8 mouse cellular contexts compared by ENCODE assay signal in genomic region chr7:141391625-141392551, GRCm38 (mm10). TPM values are rescaled to one million over a fixed set of nuclear protein-coding genes. Genes with fewer than 3 reads are reported as not detected.
DNase-seq lines count a peak whose midpoint lies in the region; ATAC-seq lines count a peak whose summit lies in the region.

TSS of gene Taldo1 (plus strand) at chr7:141392199.

- H3K4me2 ChIP-seq in hindbrain, embryonic 13.5 days = peak within 1 kb of the TSS; percentile 94

- under 1% methylated on average over 57 of the region's 57 CpGs for WGBS in hindbrain, embryonic 13.5 days

- peaks cover 14% of the 10 kb centered on the region for H3K36me3 ChIP-seq in hindbrain, embryonic 13.5 days

- peaks cover 13% of the 10 kb centered on the region; the same call in 1 of the 2 replicates for H3K27me3 ChIP-seq in hindbrain, embryonic 13.5 days

- peak within 1 kb of the TSS; percentile 88 for H3K27ac ChIP-seq in hindbrain, embryonic 13.5 days

- H3K9me3 ChIP-seq in hindbrain, embryonic 13.5 days = no peaks in the 10 kb centered on the region

- peak; percentile 94 for ATAC-seq in hindbrain, embryonic 13.5 days (ENCODE audit: low FRiP score)

- peak; percentile 94 for DNase-seq in Muller cell, postnatal 12 days (ENCODE audit: inconsistent ontology term)
- DNase-seq in cerebellum, postnatal 10 days = peak; percentile 97 to 98
- peak; percentile 88 to 95 for DNase-seq in frontal cortex, postnatal 14 days (ENCODE audit: low spot score in 2 of 2)
- DNase-seq in layer of hippocampus, postnatal 25 days (ENCODE audit: extremely low spot score in 1 of 2, low spot score in 1 of 2) = peak; percentile 89 to 92
- peak; percentile 98 for DNase-seq in lung, postnatal 25 days (ENCODE audit: low spot score)
- peak; percentile 98 for DNase-seq in retina, embryonic 14.5 days (ENCODE audit: low spot score)
- peak; percentile 99 for DNase-seq in thymus, postnatal 4 days

- peaks cover 16% of the 10 kb centered on the region for H3K4me1 ChIP-seq in hindbrain, embryonic 13.5 days (replicated peaks)

- H3K9ac ChIP-seq in hindbrain, embryonic 13.5 days = peak within 1 kb of the TSS; percentile 89

- peak within 1 kb of the TSS; percentile 67 for H3K4me3 ChIP-seq in hindbrain, embryonic 13.5 days

RNA-seq across cellular contexts. Expression of gene Taldo1, which starts in this region (rescaled TPM):
- 333 and 346 TPM in 2 replicates for polyA plus RNA-seq in hindbrain, embryonic 13.5 days (2015; fragmentation: Nextera tagmentation; extraction: Ambion mirVana)
- total RNA-seq in layer of hippocampus, postnatal 25 days (2021) = 100 to 1,000 TPM; 125 to 154 TPM

Comparison
In these comparisons a context has a peak if more than half of its experiments do, and no peak if none do; other contexts are left out.
1. Peak in every context shown above with its lines: DNase-seq, ATAC-seq, H3K4me3 ChIP-seq and H3K27ac ChIP-seq.